Mouse (Mus musculus): ENCODE measurements around the gene Fos.

DNA sequence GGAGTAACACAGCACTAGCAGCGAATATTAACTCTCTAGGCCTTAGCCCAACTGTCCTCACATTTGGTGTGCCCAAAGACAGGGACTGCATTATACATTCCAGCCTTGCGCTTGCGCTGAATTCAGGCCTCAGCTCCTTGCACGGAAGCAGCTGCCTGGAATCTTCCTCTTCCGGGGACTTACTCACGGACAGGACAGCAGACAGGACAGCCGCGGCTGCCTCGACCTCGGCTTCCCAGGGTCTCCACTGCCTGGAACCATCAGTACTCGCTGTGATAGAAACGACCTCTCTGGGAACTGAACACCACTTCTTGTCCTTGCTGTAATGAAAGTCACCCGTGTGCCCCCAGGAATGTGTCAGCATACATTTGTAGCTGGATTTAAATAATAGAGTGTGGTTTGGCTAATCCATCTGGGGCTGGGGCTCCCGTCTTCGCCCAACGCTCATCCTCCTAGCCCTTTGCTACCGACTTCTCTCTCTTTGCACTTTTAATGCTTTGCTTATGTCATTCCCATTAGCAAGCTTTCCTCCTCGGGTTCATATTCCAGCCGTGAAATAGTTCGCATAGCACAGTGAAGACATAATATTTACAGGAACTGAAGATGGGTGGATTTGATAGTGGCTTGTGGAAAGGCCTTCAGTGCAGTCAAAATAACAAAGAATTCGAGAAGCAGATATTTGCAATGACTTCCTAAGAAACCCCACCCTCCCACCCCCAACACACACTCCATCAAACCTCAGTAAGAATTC, 11.6 kb upstream of the Fos start:
- no peak for TF ChIP-seq CTCF (IDR thresholded peaks at IDR 0.05; ENCODE audit: low read depth)
- TF ChIP-seq EP300 (IDR thresholded peaks at IDR 0.05; ENCODE audit: low read depth), result no peak
